Mouse (Mus musculus): ENCODE results near the gene Cers6.
A peak's percentile ranks its signal among the peaks of the same experiment; 100 is the strongest.

Gene Cers6

DNA sequence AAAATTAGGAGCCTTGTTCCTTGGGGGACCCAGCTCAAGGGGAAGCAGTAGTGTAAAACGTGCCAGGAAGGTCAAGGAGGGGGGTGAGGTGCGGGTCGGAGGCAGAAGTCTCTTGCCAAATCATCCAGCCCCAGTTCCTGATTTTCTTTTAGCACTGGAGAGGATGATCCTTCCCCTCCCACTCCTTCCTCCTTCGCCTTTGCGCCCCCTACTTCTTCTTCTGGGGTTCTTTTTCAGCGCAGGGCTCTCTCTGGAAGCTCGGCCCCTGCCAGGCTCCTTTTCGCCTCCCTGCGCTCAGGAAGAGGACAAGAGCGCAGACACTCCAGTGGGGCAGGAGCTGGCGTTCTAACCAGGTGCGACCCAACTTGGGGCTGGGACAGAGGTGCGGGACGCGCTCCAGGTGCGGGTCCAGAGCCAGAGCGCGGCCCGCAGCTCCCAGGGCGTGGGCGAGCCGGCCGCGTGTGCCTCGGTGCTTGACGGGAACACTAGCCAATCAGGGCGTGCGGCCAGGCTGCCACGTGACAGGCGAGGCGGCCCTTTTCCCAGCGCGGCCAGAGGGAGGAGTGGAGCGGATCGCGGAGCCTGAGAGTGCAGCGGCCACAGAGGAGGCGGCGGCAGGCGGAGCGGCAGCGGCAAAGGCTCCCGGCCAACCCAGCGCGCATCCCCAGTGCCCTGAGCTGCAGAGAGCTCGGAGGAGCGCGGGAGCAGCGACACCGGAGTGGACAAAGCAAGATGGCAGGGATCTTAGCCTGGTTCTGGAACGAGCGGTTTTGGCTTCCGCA is at the start of gene Cers6:
Gene Cers6 (plus strand): TSS at position 538 of the 782 bp plus-strand sequence.
- DNase-seq (ENCODE audit: low spot score), result peak; percentile 98

GRCm38 (mm10) chr2:68814409-68814808 is 46.8 kb upstream of the Cers6 start:
- no peak for DNase-seq (ENCODE audit: low spot score)

DNA sequence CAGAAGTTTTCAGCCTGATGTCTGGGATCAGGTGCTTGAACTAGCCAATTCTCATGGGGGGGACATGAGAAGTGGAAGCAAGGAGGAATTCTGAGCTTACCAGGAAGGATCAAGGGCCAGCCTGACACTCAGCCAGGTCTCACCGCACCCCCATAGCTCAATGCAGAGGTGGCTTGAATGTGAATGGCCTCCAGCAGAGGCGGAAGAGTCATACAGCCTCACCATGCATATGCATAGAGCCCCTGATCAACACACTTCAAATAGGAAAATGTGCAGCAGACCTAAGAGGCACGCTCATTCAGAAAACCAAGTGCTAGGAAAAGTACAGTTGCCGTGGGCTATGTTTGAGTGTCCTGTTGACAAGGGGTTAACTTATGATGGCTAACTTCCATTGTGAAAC is 42.2 kb upstream of the Cers6 start:
- no peak for DNase-seq (ENCODE audit: low spot score)

GRCm38 (mm10) chr2:68822152-68822887 is 38.9 kb upstream of the Cers6 start:
- no peak for DNase-seq (ENCODE audit: low spot score)

DNA sequence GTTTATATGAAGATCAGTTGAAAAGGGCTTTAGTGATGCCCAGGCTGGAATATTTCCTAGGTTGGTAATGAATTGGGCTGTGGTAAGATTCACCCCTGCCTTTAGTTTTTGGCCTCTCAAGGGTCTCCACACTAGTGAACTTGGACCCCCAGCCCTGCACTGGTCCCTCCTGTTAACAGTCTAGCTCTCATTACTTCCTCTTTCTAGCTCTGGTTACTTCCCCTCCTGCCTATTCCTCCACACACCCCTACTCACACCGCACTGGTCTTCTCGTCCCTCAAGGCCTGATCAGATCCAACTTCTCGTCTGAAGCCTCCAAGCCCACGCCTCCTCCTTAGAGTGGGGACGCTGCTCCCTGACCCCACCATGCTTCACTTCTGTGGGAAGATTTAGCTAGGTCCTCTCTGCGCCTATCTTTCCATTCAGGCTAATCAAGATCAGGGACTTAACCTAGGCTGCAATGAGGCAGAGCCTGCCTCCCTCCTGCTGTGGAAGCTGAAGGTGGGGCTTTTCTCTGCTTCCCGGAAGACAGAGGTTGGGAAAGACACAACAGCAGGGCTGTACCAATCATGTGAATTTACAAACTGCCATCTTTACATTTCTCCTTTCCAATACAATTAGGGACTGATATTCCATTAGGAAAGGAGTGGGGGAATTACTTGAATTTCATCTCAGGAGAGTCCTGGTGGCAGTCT is 35.8 kb upstream of the Cers6 start:
- no peak for DNase-seq (ENCODE audit: low spot score)

- DNase-seq (ENCODE audit: low spot score), result no peak
Observed at GRCm38 (mm10) chr2:68843330-68843729, 17.9 kb upstream of the Cers6 start.

- DNase-seq (ENCODE audit: low spot score), result no peak
Observed at GRCm38 (mm10) chr2:68844530-68844929, 16.7 kb upstream of the Cers6 start.

GRCm38 (mm10) chr2:68845002-68845740 is 16.1 kb upstream of the Cers6 start:
- DNase-seq (ENCODE audit: low spot score), result no peak

GRCm38 (mm10) chr2:68860391-68860790 is 850 bp upstream of the Cers6 start:
- no peak for DNase-seq (ENCODE audit: low spot score)

DNA sequence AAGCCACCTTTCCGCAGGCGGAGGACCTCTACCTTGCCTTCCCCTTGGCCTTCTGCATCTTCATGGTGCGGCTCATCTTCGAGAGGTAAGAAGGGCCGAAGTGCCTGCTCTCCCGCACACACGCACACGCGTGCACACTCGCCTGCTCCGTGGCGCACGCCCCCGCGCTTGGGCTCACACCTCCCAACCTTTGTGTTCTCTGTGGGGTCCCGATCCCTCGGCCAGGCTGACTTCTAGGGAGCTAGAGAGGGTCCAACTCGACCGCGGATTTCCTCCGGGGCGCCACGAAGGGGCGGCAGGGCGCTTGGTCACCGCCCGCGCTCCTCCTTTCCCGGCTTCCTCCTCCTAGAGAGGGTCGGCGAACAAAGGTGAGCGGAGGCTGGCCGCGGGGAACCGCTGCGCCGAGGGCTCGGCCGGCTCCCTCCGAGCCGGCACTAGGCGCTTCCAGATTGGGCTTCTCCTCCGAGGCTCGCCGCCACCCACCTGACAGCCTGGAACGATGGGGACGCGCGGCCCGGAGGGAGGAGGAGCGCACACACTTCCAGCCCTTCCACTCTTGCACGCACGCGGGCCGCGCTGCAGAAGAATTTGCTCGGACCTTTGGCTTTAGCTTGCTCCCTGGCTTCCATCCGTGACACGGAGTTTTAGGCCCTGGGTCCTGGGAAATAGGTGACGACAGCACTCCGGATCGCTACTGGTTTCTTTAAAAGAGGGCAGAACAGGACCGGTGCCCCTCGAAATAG is 651 bp downstream of the Cers6 start:
- DNase-seq (ENCODE audit: low spot score), result peak; percentile 63

GRCm38 (mm10) chr2:68862464-68863266 is 1.4 kb downstream of the Cers6 start:
- no peak for DNase-seq (ENCODE audit: low spot score)

DNA sequence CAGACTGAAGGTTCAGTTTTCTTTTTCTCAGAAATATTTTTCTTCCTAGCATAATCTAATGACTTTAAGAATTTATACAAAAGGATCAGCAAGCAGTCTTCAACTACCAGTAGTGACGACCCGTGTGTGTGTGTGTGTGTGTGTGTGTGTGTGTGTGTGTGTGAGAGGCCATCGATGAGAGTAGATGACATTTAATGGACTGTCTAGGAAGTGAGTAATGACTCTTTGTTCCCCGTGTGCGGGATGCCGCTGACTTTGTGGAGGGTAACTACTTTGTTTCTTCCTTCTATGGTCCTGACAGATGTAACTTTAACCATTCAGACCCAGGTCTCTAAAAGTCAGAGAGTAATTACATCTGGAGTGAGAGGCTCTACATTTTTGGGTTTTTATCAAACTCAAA is 2.3 kb downstream of the Cers6 start:
- no peak for DNase-seq (ENCODE audit: low spot score)

- no peak for DNase-seq (ENCODE audit: low spot score)
Observed at GRCm38 (mm10) chr2:68864366-68864765, 3.1 kb downstream of the Cers6 start.

DNA sequence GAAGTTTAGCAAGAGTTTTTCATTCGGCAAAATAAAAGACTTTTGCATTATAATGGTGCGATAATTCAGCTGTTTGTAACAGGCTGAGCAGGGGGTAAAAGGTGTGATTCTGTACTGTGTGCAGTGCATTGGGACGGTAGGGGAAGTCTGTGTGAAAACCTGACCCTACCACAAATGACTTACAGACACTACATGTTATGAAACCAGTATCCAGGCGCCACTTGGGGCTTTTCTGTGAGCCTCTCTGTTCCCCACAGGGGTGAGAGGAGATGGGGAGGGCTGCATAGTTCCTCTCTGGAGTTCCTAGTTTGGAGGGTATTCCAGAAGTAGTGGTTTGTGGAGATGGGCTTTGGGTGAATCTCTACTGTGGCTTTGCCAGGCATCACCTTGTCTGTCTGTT is 5.9 kb downstream of the Cers6 start:
- no peak for DNase-seq (ENCODE audit: low spot score)

DNA sequence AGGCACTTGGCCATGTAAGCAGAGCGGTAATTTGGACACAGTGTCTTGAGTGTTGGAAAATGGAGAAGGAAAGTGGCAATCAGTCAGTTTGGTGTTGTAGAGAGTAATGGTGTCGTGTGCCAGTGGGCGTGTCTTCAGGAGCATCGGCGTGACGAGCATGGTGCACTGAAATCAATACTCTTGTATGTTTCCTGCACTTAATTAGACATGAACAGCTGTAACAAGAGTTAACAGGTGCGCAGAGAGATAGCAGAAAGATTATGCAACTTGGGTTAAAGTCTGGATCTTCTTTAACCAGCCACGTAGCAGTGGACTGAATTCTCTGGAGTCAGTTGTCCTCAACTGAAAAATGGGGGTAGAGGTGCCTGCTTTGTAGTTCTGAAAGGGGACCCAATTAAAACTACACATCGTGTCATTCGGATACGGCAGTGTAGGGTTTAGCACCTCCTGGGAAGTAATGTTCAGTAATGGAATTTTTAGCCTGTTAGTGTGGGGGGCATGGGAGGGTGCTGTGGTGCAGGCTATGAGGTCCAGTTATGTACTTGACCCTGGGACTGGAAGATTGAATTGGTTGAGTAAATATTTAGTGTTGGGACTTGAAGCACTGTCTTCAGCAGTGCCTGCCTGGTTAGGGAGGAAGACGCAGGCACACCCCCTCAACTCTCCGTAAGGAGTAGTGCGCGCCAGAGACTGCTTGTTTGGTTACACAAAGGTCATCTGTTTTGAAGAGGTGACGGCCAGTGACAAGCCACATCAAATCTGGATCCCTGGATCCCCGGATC is 9.9 kb downstream of the Cers6 start:
- no peak for DNase-seq (ENCODE audit: low spot score)

DNA sequence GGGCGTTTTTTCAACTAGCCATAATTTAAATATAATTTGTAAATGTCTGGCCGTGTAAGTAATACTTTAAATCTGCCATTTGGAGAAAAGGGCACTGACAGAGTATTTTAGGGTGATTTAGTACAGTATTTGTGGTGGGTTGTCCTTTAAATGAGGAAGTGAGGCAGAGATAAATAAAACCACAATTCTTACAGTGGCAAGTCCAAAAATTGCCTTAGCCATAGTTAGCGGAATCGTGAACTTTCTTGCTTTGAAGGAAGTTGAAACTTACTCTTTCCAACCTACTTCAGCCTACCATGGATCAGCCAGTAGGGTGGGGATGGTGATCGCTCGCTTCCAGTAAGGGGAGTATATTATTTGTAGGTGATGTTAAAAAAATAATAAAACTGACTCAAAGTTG is 11.8 kb downstream of the Cers6 start:
- DNase-seq (ENCODE audit: low spot score), result no peak

DNA sequence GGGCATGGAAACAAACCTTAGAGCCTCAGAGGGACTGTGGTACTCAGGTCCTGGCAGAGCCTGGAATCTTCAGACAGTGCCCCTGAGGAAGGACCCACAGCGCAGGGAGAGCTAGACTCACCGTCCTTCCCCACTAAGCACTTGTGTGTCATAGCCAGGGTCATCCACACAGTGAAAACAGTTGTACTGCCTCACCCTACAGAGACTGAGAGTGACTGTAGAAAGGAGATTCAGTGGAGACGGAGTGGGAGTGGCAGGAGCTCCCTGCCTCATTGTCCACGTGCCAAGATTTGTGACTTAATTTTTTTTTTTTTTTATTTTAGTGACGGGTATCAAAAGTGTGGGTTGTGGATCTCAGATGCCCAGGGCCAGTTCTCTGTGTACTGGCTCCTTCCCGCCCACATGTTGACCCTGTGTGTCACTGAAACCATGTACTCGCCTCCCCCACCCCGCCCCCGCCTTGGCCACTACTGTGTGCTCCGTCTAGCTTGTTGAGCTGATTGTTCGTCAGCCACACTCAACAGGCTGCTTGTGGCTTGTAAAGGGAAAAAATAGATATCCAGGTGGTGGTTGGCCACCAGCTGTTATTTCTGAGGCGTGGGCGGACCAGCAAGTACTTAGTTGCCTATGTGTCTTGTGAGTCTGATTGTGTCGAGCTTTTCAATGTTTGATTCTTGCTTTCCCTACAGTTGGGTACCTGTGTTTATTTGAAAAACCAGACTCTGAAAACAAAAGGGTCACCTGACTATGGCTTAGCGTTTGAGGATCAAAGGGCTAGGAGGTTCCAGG is 12.6 kb downstream of the Cers6 start:
- peak; percentile 41 for DNase-seq (ENCODE audit: low spot score)

- DNase-seq (ENCODE audit: low spot score), result no peak
Observed at GRCm38 (mm10) chr2:68874575-68874974, 13.3 kb downstream of the Cers6 start.

DNA sequence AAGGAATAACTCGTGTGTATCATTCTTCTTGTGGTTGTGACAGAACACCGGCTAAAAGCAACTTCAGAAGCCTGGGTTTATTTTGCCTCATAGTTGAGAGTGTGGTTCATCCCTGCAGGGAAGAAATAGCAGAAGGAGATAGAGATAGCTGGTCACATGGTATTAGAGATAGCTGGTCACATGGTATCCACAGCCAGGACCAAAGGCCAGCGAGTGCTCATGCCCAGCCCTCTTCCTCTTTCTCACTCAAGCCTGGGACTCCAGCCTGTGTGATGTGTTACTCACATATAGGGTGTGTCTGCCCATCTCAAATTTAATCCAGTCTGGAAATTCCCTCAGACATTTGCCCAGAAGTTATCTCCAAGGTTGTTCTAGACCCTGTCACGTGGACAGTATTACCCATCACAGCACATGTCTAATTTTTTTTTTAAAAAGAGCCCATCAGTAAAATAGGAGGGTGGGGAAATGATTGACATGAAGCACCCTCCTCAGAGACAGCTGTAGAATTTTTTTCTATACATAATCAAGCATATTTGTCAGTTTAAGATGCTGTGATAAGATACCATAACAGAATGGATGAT is 17.9 kb downstream of the Cers6 start:
- DNase-seq (ENCODE audit: low spot score), result no peak

Measured in ovary, postnatal 36 days (tissue).